Mouse (Mus musculus) thymus, adult 2 months (tissue): Measurements from ENCODE around the gene Rsbn1l.

Experiments used
- CTCF ChIP-seq: fragments of 200-500 bp; IDR thresholded peaks from 2 replicates; pipeline ENCODE4 v1.5.1; 2012; ENCODE audit warnings: mild to moderate bottlenecking, control low read depth, low read length, moderate library complexity, borderline replicate concordance; ENCODE audit not compliant: control insufficient read depth, poor library complexity, insufficient read depth; ENCODE audit errors: extremely low read depth
- POLR2A ChIP-seq: fragments of 200-500 bp; IDR thresholded peaks from 2 replicates; pipeline ENCODE4 v1.6.1; 2012; ENCODE audit warnings: mild to moderate bottlenecking, low read length, control low read depth, moderate library complexity; ENCODE audit not compliant: control insufficient read depth, poor library complexity, insufficient read depth; ENCODE audit errors: extremely low read depth

DNA sequence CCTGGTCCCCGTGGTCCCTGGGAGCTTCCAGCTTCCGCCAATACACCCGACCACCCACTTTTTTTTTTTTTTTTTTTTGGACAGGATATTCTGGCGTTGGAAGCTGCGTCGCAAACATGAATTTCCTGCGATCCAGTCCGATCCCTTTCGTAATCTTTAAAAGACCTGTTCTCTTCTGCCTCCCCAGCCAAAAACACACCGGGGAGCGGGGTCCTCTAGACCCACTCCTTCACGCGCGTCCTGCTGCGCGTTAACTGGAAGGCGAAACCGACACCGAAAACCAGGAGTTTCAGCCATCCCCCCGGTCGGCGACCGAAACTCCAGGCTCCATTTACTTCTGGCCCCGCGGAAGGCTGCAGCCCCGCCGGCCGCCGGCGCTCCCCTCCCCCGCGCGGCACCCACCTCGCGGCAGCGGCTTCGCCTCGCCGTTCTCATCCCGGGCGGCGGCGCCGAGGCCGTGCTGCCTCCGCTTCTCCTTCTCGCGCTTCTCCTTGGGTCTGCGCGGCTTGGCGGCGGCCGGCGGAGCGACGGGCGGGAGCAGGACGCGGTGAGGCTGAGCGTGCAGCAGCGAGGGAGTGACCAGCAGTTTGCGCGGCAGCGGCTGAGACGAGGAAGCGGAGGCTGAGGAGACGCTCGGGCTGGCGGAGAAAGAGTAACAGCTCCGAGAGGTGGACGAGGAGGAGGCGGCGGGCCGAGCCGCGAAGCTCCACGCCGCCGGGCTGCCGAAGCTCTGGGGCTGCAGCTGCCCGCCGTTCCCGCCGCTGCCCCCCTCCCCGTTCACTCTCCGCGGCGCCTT, 5.1 kb downstream of the Rsbn1l start:
- TF ChIP-seq POLR2A (peak; percentile 21; the same call in 1 of the 2 replicates), CTCF (no peak; the same call in 1 of the 2 replicates)
